10 mouse cellular contexts compared by ENCODE assay signal in the genomic region with DNA sequence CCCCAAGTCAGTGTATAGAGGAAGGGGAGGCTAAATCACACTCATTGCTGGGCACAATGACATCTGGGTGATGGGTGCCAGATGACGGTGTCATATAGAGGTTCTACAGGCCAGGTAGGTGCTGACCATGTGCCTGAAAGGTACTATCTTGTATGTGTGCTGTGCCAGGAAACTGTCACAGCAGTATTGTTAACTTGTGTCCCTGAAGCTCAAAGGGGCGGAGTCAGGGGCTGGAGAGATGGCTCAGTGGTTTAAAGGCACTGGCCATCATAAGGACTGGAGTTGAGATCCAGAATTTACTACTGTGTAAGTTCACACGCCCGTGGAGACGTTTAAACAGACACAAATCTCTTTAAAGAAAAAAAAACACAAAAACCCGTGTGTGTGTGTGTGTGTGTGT. TPM values are rescaled to one million over a fixed set of nuclear protein-coding genes. Genes with fewer than 3 reads are reported as not detected.
DNase-seq lines count a peak whose midpoint lies in the region; ATAC-seq and TF ChIP-seq lines count a peak whose summit lies in the region.
"Had no signal": no experiment of that assay in that cellular context is flagged by ENCODE, and none has a peak within 500 bp of the region (broad histone marks: within the 10 kb centered on the region; RNA-seq: fewer than 3 reads in every experiment).

No protein-coding gene starts in this region.

- peak overlapping the region; percentile 78; the same call in 1 of the 2 replicates for H3K4me2 ChIP-seq in limb, embryonic 14.5 days (replicated peaks; ENCODE audit: low read depth, low read length, severe bottlenecking)
- peak overlapping the region; percentile 83 for H3K4me2 ChIP-seq in stomach, embryonic 14.5 days (replicated peaks; ENCODE audit: low read depth, low read length)

- H3K9me3 ChIP-seq in limb, embryonic 14.5 days (ENCODE audit: control insufficient read depth, low read length), result no peaks in the 10 kb centered on the region
- no peaks in the 10 kb centered on the region for H3K9me3 ChIP-seq in stomach, embryonic 14.5 days (ENCODE audit: control insufficient read depth, low read depth, low read length)

- H3K4me1 ChIP-seq in limb, embryonic 14.5 days (ENCODE audit: control insufficient read depth, insufficient read depth, low read length), result peaks cover 3% of the 10 kb centered on the region; the same call in 1 of the 2 replicates
- peaks cover 8% of the 10 kb centered on the region for H3K4me1 ChIP-seq in stomach, embryonic 14.5 days (ENCODE audit: control insufficient read depth, insufficient read depth, low read length)

- TF ChIP-seq POLR2A in limb, embryonic 14.5 days (IDR thresholded peaks at IDR 0.05; ENCODE audit: borderline replicate concordance, extremely low read depth, insufficient read depth, insufficient read length), result no peak

- peak; percentile 32 for DNase-seq in adrenal gland, postnatal 10 days
- no peak for DNase-seq in adrenal gland, adult 8-10 months
- no peak for DNase-seq in left cerebral cortex, adult 2 months (ENCODE audit: extremely low spot score in 1 of 2, low spot score in 2 of 2)
- no peak for DNase-seq in left cerebral cortex, postnatal 36 days (ENCODE audit: low spot score in 2 of 2)
- DNase-seq in limb, embryonic 14.5 days (ENCODE audit: low spot score), result no peak
- no peak for DNase-seq in frontal cortex, postnatal 25 days (ENCODE audit: low spot score in 2 of 2)
- DNase-seq in urinary bladder, adult 18-20 months (ENCODE audit: low spot score in 2 of 2), result no peak
- DNase-seq: lung, postnatal 10 days had no signal

- 86% methylated on average over 6 of the region's 6 CpGs for WGBS in limb, embryonic 14.5 days
- 86% methylated on average over 6 of the region's 6 CpGs for WGBS in stomach, embryonic 14.5 days

- H3K36me3 ChIP-seq in limb, embryonic 14.5 days (ENCODE audit: control insufficient read depth, insufficient read depth, low read length), result peaks cover 8% of the 10 kb centered on the region
- H3K36me3 ChIP-seq in stomach, embryonic 14.5 days (ENCODE audit: control insufficient read depth, insufficient read depth, low read length), result no peaks in the 10 kb centered on the region

- no peak for TF ChIP-seq CTCF in left cerebral cortex, adult 2 months (IDR thresholded peaks at IDR 0.05)

- peak overlapping the region; percentile 98 for H3K4me3 ChIP-seq in left cerebral cortex, adult 2 months
- H3K4me3 ChIP-seq in limb, embryonic 14.5 days (replicated peaks; ENCODE audit: low read length), result no peak overlapping the region
- H3K4me3 ChIP-seq in stomach, embryonic 14.5 days (ENCODE audit: low read depth, low read length), result no peak overlapping the region; the same call in 1 of the 2 replicates

- no peak for ATAC-seq in limb, embryonic 14.5 days (ENCODE audit: low FRiP score, low read depth)
- no peak for ATAC-seq in stomach, embryonic 14.5 days (ENCODE audit: insufficient number of reproducible peaks, insufficient read depth, low FRiP score, low read depth)

- no peak overlapping the region for H3K9ac ChIP-seq in limb, embryonic 14.5 days (ENCODE audit: low read depth, low read length, severe bottlenecking)
- 0 out of 2 replicates have a peak overlapping the region, but pooled peaks have one; percentile 14 for H3K9ac ChIP-seq in stomach, embryonic 14.5 days (replicated peaks; ENCODE audit: low read depth, low read length)

- H3K27ac ChIP-seq in left cerebral cortex, adult 2 months, result no peak overlapping the region
- H3K27ac ChIP-seq in limb, embryonic 14.5 days (replicated peaks; ENCODE audit: low read depth, low read length), result no peak overlapping the region
- no peak overlapping the region for H3K27ac ChIP-seq in stomach, embryonic 14.5 days (ENCODE audit: low read length)

- H3K27me3 ChIP-seq in limb, embryonic 14.5 days (ENCODE audit: control insufficient read depth, insufficient read depth, low read length), result no peaks in the 10 kb centered on the region
- no peaks in the 10 kb centered on the region for H3K27me3 ChIP-seq in stomach, embryonic 14.5 days (ENCODE audit: control insufficient read depth, insufficient read depth, low read length)

- intact Hi-C loops in left cerebral cortex, adult 2 months (cut with DNase I), result no loop called here
- intact Hi-C loops in left cerebral cortex, postnatal 36 days (cut with DNase I), result no loop called here

RNA-seq across cellular contexts. Expression of a gene that starts 22.6 kb away (rescaled TPM):
- under 1 TPM; 0.39 to 0.73 TPM for total RNA-seq in adrenal gland, postnatal 10 days (2021)
- 1 to 10 TPM in 3 of 4 experiments, under 1 TPM in 1; 0.59 to 1.8 (median 1.3) TPM for total RNA-seq in adrenal gland, adult 8-10 months (2022)
- 1 to 10 TPM; 6.0 to 6.2 TPM for total RNA-seq in left cerebral cortex, adult 2 months (2021)
- 1 to 10 TPM; 4.7 to 6.7 TPM for total RNA-seq in left cerebral cortex, postnatal 36 days (2021)
- 0.86 and 0.87 TPM in 2 replicates for polyA plus RNA-seq in limb, embryonic 14.5 days (2012; rRNA removed)
- 0.50 and 0.53 TPM in 2 replicates for polyA plus RNA-seq in limb, embryonic 14.5 days (2014; fragmentation: Nextera tagmentation; extraction: Ambion mirVana)
- polyA plus RNA-seq in stomach, embryonic 14.5 days (2014; fragmentation: Nextera tagmentation; extraction: Ambion mirVana), result 1.3 and 1.7 TPM in 2 replicates

RNA-seq across cellular contexts. Expression of a gene that starts 46.8 kb away (rescaled TPM):
- 100 to 1,000 TPM in 1 of 2 experiments, 10 to 100 TPM in 1; 65.8 to 142 TPM for total RNA-seq in adrenal gland, postnatal 10 days (2021)
- total RNA-seq in adrenal gland, adult 8-10 months (2022), result 1 to 10 TPM in 3 of 4 experiments, not detected in 1; 1.2 to 1.5 (median 1.3) TPM
- total RNA-seq in left cerebral cortex, adult 2 months (2021), result not detected
- not detected for total RNA-seq in left cerebral cortex, postnatal 36 days (2021)
- not detected in 2 replicates for polyA plus RNA-seq in limb, embryonic 14.5 days (2012; rRNA removed)
- polyA plus RNA-seq in limb, embryonic 14.5 days (2014; fragmentation: Nextera tagmentation; extraction: Ambion mirVana), result not detected in 2 replicates
- 0.36 TPM in 1 of 2 replicates, not detected in the other for polyA plus RNA-seq in stomach, embryonic 14.5 days (2014; fragmentation: Nextera tagmentation; extraction: Ambion mirVana)
- polyA plus RNA-seq: thymus, postnatal 0 days had no signal

Comparison
In these comparisons a context has a peak if more than half of its experiments do, and no peak if none do; other contexts are left out.
1. RNA of a gene that starts 46.8 kb away (total RNA-seq): 65.8 to 142 TPM in adrenal gland, postnatal 10 days; 1.2 to 1.5 TPM in adrenal gland, adult 8-10 months, not detected in left cerebral cortex, adult 2 months and not detected in left cerebral cortex, postnatal 36 days; every median in the first group is over 10 times any median in the second.